Mouse (Mus musculus): Measurements from ENCODE around the gene Grm1. TPM values are rescaled to one million over a fixed set of nuclear protein-coding genes. Genes with fewer than 3 reads are reported as not detected.

Grm1 gene
- polyA plus RNA-seq, 1 experiment from 2014 or later = 1.7 TPM

DNA sequence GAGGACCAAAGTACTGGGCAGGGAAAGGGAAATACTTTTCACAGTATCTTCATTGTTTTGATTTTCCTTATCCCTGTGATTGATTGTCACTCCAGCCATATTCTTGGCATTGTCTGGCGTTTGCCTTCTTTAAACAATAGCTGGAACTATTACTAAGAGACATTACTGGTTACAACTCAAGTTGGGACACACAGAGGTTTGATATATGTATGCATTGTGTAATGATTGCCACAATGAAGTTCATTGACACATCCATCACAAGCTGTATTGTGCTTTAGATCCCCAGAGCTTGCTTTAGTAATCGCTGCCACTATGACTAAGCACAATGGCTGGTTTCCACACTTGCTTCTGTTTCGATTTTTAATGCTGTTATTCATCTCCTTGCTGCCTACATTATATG is 341.4 kb downstream of the Grm1 start:
- H3K4me2 ChIP-seq = no peak overlapping the region
- H3K27me3 ChIP-seq = no peaks in the 10 kb centered on the region
- no peaks in the 10 kb centered on the region for H3K9me3 ChIP-seq
- WGBS = 57% methylated on average over 3 of the region's 3 CpGs
- no peaks in the 10 kb centered on the region for H3K36me3 ChIP-seq
- H3K4me3 ChIP-seq = no peak overlapping the region
- H3K9ac ChIP-seq = no peak overlapping the region
- no peaks in the 10 kb centered on the region for H3K4me1 ChIP-seq (replicated peaks)
- no peak overlapping the region for H3K27ac ChIP-seq (replicated peaks)
- no peak for ATAC-seq (ENCODE audit: low read depth)

DNA sequence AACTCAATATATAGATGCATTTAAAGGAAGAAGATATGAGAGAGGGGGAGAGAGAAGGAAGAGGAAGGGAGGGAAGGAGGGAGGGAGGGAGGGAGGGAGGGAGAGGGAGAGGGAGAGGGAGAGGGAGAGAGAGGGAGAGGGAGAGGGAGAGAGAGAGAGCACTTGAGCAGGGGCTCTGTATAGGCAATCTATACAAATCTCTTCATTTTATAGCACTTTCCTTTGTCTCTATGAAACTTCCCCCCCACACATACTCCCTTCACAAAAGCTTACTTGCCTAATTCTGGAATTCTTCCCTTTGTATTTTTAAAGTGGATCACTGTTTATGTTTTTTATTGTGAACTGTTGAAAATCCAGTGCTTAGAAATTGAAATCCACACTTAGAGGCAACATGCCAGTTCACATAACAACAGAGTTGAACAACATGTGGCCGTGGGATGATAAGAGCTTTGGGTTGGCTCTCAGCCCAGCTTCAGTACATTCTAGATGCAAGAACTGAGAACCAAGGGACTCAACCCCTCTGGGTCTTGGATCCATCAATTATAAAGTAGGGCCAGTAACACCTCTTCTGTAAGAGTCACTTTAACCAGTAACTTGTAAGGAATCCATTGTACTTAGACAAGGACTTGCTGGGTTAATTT is 345.0 kb downstream of the Grm1 start:
- Histone ChIP-seq H3K4me3 (no peak overlapping the region), H3K4me1 (replicated peaks) (no peaks in the 10 kb centered on the region), H3K9me3 (no peaks in the 10 kb centered on the region), H3K27me3 (no peaks in the 10 kb centered on the region), H3K36me3 (no peaks in the 10 kb centered on the region), H3K9ac (no peak overlapping the region), H3K27ac (replicated peaks) (no peak overlapping the region), H3K4me2 (no peak overlapping the region)
- ATAC-seq (ENCODE audit: low read depth) = no peak
- whole genome bisulfite sequencing = 58% methylated on average over 1 of the region's 1 CpGs

DNA sequence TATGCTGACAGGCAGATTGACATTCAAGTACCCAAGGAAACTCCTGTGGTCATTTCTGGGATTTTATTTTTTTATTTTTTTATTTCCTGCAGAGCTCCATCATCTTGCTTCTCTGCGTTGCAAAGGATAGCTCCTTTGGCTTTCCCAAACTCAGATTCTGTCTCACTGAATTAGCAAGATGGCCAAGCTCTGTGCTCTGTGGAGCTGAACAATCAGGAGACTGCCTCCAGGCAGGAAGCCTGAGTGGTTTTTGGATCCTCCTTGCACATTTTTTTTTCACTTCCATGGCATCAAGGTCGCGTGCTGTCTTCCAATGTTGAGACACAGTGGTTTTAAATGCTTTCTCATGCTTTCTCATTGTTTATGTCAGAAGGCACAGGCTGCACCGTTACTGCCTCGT is 347.6 kb downstream of the Grm1 start:
- Histone ChIP-seq H3K36me3 (no peaks in the 10 kb centered on the region), H3K9me3 (no peaks in the 10 kb centered on the region), H3K4me1 (replicated peaks) (no peaks in the 10 kb centered on the region), H3K27ac (replicated peaks) (no peak overlapping the region), H3K4me2 (no peak overlapping the region), H3K4me3 (no peak overlapping the region), H3K9ac (no peak overlapping the region), H3K27me3 (no peaks in the 10 kb centered on the region)
- no peak for ATAC-seq (ENCODE audit: low read depth)
- WGBS = 64% methylated on average over 5 of the region's 5 CpGs

DNA sequence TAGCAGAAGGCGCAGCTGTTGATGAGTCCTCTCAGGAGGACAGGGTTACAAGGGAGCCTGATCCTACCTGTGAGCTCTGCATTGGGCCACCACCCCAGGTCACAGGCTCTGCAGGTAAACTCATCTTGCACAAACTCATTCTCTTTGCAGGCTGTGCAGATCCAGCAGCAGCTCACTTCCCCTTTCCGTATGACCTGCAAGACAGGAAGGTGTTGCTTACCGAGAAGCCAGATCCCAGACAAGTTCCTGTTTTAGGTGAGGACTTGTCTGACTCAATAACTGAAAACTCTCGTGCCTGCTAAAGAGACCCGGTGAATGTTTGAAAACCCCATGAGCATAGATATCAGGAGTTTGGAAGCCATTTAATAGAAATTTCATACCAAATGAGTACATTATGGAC is 349.1 kb downstream of the Grm1 start:
- ATAC-seq (ENCODE audit: low read depth) = no peak
- H3K27me3 ChIP-seq = no peaks in the 10 kb centered on the region

DNA sequence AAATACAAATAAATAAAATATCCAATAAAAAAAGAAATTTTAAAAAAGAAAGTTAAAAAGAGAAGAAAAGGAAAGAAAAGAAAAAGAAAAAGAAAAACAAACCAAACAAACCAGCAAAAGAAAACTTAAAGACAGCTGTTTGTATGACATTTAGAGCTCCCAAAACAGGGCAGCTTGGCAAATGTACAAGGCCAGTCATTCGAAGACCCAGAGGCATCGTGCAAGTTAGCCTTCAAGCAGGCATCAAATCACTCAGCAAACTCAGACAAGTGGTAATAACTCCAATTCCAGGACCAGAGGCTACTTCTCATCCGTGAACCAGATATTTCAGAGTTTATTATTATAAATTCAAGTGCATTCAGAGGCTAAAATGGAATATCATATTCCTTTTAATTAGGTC is 355.7 kb downstream of the Grm1 start:
- Histone ChIP-seq H3K4me2 (no peak overlapping the region), H3K4me1 (replicated peaks) (no peaks in the 10 kb centered on the region), H3K9me3 (no peaks in the 10 kb centered on the region), H3K27me3 (no peaks in the 10 kb centered on the region), H3K27ac (replicated peaks) (no peak overlapping the region), H3K36me3 (no peaks in the 10 kb centered on the region), H3K4me3 (no peak overlapping the region), H3K9ac (no peak overlapping the region)
- 95% methylated on average over 3 of the region's 3 CpGs for WGBS
- ATAC-seq (ENCODE audit: low read depth) = no peak

More for the DNA sequence above, 349.1 kb downstream of the Grm1 start:
- Histone ChIP-seq H3K9me3 (no peaks in the 10 kb centered on the region), H3K4me2 (no peak overlapping the region), H3K36me3 (no peaks in the 10 kb centered on the region), H3K4me3 (no peak overlapping the region), H3K27ac (replicated peaks) (no peak overlapping the region), H3K9ac (no peak overlapping the region), H3K4me1 (replicated peaks) (no peaks in the 10 kb centered on the region)
- WGBS = 93% methylated on average over 5 of the region's 5 CpGs

DNA sequence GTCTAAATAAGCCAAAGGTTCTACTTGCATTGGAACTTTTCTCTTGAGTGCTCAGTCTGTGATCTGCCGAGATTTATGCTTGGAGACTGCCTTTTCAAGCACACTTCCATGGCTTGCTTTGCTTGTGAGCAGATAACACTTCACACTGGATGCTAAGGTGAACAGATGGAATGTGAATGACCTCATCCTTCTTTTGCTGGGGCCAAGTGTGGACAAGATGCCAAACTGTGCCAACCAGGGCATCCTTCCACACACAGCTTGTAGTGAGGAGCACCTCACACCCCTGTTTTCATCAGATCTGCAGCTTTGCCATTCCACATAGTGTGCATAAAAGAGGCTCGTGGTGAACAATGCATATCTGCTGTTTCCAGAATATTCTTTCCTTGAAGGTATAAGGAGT is 371.3 kb downstream of the Grm1 start:
- Histone ChIP-seq H3K9me3 (no peaks in the 10 kb centered on the region), H3K27ac (replicated peaks) (no peak overlapping the region), H3K4me3 (no peak overlapping the region), H3K36me3 (no peaks in the 10 kb centered on the region), H3K27me3 (no peaks in the 10 kb centered on the region), H3K4me2 (no peak overlapping the region), H3K9ac (no peak overlapping the region), H3K4me1 (replicated peaks) (no peaks in the 10 kb centered on the region)
- ATAC-seq (ENCODE audit: low read depth) = no peak
- WGBS = 76% methylated on average over 2 of the region's 2 CpGs

DNA sequence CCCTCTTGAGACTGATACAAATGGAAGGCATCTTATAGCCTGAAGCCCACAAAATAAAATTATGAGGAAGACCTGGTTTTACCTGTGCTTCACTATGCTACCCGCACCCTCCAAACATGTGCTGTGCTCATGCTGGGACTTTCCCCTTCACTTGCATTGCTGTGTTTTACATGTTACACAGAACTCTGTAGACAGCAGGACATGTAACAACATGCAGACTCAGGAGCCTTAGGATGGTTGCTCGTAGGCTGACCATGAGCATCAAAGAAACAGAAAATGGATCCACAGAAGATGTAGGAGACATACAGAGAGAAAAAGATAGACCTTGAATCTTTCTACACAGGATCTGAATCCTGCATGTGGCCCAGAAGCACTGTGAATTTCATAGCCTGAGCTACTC is 371.8 kb downstream of the Grm1 start:
- Histone ChIP-seq H3K4me3 (no peak overlapping the region), H3K4me2 (no peak overlapping the region), H3K4me1 (replicated peaks) (no peaks in the 10 kb centered on the region), H3K9me3 (no peaks in the 10 kb centered on the region), H3K27me3 (no peaks in the 10 kb centered on the region), H3K9ac (no peak overlapping the region), H3K36me3 (no peaks in the 10 kb centered on the region), H3K27ac (replicated peaks) (no peak overlapping the region)
- WGBS = 92% methylated on average over 2 of the region's 2 CpGs
- ATAC-seq (ENCODE audit: low read depth) = no peak

DNA sequence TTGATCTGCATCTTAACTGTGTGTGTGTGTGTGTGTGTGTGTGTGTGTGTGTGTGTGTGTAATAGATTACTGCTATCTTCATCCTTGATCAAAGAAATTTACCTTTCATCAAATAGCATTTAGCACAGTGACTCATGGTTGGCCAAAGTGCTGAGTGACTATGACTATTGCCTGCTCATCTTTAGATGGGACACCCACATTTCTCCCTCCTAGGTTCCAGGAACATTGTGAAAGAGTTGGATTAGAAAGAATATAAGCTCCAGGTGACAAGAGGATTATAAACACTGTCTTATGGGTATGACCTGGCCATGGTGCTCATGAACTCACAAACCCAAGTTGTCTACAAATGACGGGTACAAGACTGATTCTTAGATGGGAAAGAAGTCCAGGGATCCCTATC is 374.1 kb downstream of the Grm1 start:
- H3K36me3 ChIP-seq = no peaks in the 10 kb centered on the region
- H3K9me3 ChIP-seq = no peaks in the 10 kb centered on the region
- no peaks in the 10 kb centered on the region for H3K4me1 ChIP-seq (replicated peaks)
- WGBS = 83% methylated on average over 1 of the region's 1 CpGs
- no peak overlapping the region for H3K4me2 ChIP-seq
- H3K27me3 ChIP-seq = no peaks in the 10 kb centered on the region
- H3K27ac ChIP-seq (replicated peaks) = no peak overlapping the region
- H3K4me3 ChIP-seq = no peak overlapping the region
- H3K9ac ChIP-seq = no peak overlapping the region
- ATAC-seq (ENCODE audit: low read depth) = no peak

DNA sequence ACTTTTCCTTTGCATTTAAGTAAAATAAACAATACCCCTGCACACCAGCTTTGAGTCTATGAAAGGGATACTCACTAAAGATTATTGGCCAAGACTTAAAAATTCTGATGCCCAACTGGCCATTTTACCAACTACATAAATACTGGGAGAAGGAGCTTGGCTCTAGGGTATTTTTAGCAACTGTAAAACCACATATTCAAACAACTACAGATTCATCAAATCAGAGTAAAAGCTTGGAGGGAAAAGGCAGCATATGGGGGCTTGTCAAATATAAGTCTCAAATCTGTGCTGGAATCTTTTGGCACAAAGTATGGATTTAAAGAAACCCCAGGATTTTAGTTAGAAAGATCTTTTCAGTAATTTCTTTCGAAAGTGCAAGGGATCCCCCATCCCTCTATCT is 380.8 kb downstream of the Grm1 start:
- no peak overlapping the region for H3K27ac ChIP-seq (replicated peaks)
- 77% methylated on average over 1 of the region's 1 CpGs for WGBS
- no peak for ATAC-seq (ENCODE audit: low read depth)

DNA sequence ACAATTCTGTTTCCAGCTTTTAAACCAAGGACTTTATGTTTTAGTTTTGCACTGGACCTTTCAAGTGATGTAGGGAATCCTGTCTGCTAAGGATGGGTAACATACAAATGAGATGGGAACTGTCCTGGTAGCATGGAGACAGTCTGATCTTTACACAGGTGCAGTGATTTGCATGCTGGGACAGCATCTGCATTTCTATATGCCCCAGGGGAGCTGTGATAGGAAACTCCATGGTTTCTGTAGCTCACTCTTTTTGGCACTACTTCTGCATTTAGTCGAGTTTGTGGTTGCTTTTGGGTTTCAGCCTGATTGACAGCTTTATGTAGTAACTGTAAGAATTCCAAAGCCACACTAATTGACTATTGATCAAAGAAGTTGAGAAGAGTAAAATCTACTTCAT is 381.3 kb downstream of the Grm1 start:
- Histone ChIP-seq H3K9ac (no peak overlapping the region), H3K27me3 (no peaks in the 10 kb centered on the region), H3K4me1 (replicated peaks) (no peaks in the 10 kb centered on the region), H3K9me3 (no peaks in the 10 kb centered on the region), H3K4me2 (no peak overlapping the region), H3K27ac (replicated peaks) (no peak overlapping the region), H3K36me3 (no peaks in the 10 kb centered on the region), H3K4me3 (no peak overlapping the region)
- WGBS = 52% methylated on average over 1 of the region's 1 CpGs
- no peak for ATAC-seq (ENCODE audit: low read depth)

More for the DNA sequence above, 380.8 kb downstream of the Grm1 start:
- Histone ChIP-seq H3K9ac (no peak overlapping the region), H3K9me3 (no peaks in the 10 kb centered on the region), H3K36me3 (no peaks in the 10 kb centered on the region), H3K4me3 (no peak overlapping the region), H3K4me2 (no peak overlapping the region), H3K27me3 (no peaks in the 10 kb centered on the region), H3K4me1 (replicated peaks) (no peaks in the 10 kb centered on the region)

DNA sequence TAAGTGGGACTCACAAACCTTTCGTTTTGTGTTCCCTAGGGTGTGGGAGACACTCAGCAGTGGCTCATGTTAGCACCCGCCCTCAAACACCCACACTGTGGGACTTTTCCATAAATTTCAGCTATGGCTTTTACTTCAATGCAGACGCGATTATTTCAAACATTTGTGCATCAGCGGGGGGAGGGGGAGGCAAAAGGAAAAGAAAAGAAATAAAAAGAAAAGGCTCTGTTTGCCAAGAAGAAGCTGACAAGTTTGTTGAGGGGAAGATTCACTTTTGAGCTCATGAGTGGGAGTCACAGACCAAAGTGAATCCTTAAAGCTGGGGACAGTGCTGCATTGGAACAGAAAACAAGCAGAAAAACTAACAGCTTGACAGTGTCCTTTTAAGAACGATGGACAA is 384.7 kb downstream of the Grm1 start:
- 81% methylated on average over 6 of the region's 6 CpGs for WGBS
- Histone ChIP-seq H3K36me3 (no peaks in the 10 kb centered on the region), H3K4me1 (replicated peaks) (no peaks in the 10 kb centered on the region), H3K27me3 (no peaks in the 10 kb centered on the region), H3K4me3 (no peak overlapping the region), H3K27ac (replicated peaks) (no peak overlapping the region), H3K4me2 (no peak overlapping the region), H3K9ac (no peak overlapping the region), H3K9me3 (no peaks in the 10 kb centered on the region)
- no peak for ATAC-seq (ENCODE audit: low read depth)

DNA sequence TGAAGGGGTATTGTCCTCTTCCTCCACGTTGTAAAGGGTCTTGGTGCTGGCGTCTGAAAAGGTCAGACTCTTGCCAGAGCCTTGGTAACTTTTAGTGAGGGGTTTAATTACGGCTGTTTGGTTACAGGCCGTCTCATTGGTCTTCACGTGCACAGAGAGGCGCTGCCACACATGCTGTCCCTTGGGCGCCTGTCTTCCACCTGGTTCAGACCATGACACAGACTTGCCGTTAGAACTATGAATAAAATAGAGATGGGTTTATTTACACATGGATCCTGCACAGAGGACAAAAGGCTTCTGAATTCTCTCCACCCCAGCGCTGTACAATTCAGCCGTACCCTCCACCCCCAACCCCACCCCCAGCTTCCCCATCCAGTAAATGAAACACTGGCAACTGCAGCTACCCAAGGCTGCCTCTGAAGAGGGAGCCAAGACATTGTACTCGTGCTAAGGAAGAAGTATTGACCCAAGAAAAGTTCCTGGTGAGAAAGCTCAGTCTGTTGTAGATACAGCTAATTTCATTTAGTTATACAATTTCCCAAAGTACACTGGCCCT is 392.4 kb downstream of the Grm1 start:
- Histone ChIP-seq H3K4me2 (peak overlapping the region; percentile 93), H3K36me3 (no peaks in the 10 kb centered on the region), H3K4me1 (replicated peaks) (peaks cover 7% of the 10 kb centered on the region; the same call in 1 of the 2 replicates), H3K9ac (peak overlapping the region; percentile 64), H3K27me3 (peaks cover 6% of the 10 kb centered on the region; the same call in 1 of the 2 replicates), H3K27ac (replicated peaks) (no peak overlapping the region), H3K9me3 (no peaks in the 10 kb centered on the region), H3K4me3 (peak overlapping the region; percentile 48)
- peak; percentile 80 for ATAC-seq (ENCODE audit: low read depth)
- 8% methylated on average over 11 of the region's 11 CpGs for WGBS

Measured in neural tube, embryonic 13.5 days (tissue).